Mouse (Mus musculus) urinary bladder, adult 2 months (tissue): ENCODE data around the gene Mctp1. TPM values are rescaled to one million over a fixed set of nuclear protein-coding genes. Genes with fewer than 3 reads are reported as not detected.

Experiments used
- DNase-seq: peaks from one replicate; pipeline ENCODE4 v3.0.0; 2022; ENCODE audit warnings: low spot score
- polyA plus RNA-seq: library from polyadenylated mRNA; depleted of rRNA; stranded (reverse); fragments of >200 nt; gene quantifications from 2 replicates; pipeline ENCODE4 v1.2.3, GENCODE M21; 2012

Gene Mctp1
- polyA plus RNA-seq, 1 experiment = 2.7 TPM

DNA sequence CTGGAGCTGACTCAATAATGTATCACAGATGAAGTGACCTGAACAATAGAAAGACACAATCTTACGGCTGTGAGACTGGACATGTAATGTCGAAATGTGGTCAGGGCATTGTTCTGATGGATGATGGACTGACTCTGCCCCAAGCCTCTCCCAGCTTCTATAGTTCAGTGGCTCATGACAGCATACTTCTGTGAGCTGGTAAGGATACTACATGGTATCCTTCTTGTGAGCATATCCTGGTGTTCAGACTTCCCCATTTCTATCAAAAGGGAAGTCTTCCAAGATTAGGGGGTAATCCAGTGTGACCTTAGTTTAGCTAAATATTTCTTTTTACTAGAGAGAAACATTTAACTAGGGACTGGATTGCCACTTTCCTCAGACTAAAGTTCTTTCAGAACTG, 227.2 kb downstream of the Mctp1 start:
- no peak for DNase-seq

DNA sequence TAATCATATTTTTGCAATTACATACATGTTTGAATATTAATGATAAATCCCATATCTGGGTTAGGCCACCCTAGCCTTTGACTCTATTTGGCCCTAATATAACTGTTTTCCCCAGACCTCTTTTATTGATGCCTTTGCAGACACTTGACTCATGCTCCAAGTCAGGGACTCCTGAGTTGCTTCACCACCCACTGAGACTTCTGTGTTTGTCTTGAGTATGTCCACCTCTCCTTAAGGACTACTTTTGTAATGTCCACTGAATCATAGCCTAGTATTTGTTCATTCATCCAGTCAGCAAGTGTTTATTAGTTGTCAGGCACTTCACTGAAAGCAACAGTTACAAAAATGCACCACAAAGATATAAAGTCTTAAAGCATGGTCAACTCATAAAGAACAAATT, 235.8 kb downstream of the Mctp1 start:
- DNase-seq = no peak

DNA sequence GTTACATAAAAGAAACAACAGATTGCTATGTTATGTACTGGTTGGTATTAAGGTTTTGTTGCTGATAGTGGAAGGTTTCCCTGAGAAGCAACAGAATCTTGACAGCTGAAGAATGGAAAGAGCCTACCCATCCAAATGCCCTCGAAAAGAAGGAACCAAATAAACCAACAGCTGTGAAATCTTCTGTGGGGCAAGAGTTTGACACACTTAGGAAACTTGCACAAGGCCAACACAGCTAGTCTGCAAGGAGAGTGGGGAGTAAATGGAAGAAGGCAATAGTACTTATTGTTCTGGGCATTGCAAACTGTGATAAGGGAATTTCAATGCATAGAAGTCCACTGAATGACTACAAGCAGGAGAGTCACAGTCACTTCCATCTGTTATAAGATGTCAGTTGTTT, 236.2 kb downstream of the Mctp1 start:
- DNase-seq = no peak

DNA sequence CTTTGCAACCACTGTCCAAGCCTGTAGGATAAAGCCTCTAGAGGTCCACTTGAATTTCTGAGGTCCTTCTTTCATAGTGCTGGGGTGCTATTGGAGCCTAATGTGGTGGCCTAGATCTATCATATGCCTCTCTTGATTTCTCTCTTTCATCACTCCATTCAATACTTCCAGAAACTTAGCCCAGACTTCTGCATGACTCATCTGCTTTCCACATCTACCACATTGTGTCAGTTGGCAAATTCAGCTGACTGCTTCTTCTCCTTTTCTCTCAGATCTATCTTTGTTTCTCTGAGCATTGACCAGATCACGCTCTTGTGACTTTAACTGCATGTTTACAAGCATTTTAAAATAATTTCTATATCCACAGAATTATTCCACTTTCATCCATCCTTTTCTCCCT, 249.4 kb downstream of the Mctp1 start:
- DNase-seq = no peak

DNA sequence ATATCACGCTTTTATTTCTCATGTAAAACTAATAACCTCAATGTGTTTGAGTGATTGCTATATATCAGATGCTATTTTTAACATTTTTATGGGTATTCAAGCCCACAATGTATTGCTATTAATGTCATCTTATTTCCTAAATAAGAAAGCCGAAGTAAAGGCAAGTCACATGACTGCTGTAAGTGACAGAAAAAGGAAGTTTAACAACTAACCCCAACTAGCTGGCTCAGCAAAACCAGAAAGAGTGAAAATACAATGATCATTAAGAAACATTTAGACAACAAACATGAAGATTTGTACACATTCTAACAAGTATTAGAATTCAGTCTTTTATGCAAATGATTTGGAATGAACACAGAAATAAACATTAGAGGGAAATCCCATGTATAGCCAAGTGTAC, 253.9 kb downstream of the Mctp1 start:
- no peak for DNase-seq

DNA sequence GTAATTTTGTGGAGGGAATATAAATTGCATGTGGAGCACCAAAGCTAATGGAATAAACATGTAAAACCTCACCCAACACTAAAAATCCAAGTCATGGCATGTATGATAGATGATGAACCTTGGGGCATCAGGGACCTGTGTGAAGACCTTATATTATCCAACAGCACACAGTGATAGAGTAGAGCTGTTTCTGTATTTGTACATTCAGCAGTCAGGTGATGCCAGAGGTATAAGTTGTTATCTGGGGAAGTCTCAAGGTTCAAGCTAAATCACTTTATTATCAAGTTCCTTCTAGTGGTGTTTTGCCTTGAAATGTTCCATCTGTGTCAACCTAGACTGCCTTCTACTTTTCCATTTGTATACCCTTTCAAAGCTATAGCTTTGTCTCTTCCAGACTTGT, 275.2 kb downstream of the Mctp1 start:
- no peak for DNase-seq

DNA sequence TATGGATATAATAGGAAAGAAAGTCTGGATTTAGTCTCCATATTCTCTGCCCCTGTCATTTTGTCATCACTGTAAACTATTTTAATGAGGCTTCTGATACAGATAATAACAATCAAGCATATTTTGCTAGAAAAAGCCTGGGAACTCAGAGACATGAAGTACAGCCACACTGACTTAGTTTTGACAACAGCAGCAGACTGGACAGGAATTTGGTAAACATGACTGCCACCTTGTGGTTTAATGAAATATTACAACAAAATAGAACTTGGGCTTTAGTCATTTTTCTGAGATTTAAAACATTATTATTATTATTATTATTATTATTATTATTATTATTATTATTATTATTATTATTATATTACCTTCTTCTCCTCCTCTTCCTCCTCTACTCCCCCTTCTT, 297.0 kb downstream of the Mctp1 start:
- no peak for DNase-seq

DNA sequence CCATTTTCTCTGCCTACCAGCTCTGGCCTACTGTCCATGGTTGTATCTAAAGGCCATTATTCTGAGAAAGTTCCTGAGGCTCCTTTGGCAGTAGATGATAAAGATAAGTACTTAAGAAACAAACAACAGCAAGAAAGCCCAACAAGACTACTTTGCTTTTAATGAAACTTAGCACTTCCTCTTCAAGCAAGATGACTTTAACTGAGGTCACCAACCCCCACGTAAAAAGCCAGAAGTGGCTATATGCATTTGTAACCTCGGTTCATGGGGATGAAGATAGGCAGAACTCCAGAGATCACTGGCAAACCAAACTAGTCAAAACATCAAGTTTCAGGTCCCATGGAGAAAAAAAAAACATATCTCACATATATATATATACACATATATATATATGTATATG, 305.0 kb downstream of the Mctp1 start:
- no peak for DNase-seq

DNA sequence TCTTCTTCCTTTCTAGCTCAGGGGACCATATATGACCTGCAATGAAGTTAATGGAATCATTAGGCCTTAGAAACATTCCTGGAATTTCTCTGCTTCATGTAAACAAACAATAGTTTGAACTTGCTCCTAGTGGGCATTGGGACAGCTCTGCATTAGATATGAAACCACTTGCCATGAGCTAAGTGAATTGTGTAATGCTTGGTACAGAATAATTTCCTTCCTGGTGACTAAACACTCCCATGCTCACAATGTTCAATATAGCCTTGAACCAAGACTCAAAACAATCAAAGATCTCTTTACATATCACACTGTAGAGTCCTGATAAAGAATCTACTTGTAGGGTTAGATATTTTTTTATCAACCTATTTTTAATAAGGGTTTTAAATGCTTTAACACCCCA, 305.8 kb downstream of the Mctp1 start:
- DNase-seq = no peak

DNA sequence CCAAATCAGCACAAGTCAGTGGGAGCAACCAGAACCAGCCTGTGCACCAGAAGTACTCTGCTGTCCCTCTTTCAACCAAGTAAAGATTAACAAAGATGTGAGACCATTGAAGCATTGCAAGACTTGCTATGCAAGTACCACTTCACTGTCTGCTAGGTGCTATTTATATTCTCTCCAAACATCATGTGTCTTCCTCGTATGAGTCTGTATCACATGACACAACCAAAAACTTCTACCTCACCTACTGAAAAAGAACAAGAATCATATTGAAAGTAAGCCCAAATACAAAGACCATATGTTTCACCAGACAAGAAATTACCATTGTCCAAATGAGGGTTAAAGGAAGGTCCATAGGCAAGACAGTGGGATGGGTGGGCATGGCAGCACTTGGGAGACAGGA, 306.4 kb downstream of the Mctp1 start:
- no peak for DNase-seq

DNA sequence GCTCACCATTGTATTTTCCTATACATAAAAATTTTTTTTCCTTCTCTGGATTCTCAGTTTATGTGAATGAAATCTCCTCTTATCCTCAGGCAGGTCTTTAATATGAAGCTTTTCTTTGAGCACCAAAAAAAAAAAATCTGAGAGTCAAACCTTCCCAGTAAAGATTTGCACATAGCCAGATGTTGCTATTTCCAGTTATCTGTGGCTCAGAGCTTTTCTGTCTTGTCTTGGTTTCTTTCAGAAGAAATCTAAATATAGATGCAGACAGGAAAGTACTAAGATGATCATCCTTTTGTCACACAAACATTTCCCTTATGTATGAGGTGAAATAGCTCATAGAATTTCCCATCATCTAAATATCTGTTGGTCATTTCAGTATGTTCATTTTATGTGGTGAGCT, 349.7 kb downstream of the Mctp1 start:
- DNase-seq = no peak

DNA sequence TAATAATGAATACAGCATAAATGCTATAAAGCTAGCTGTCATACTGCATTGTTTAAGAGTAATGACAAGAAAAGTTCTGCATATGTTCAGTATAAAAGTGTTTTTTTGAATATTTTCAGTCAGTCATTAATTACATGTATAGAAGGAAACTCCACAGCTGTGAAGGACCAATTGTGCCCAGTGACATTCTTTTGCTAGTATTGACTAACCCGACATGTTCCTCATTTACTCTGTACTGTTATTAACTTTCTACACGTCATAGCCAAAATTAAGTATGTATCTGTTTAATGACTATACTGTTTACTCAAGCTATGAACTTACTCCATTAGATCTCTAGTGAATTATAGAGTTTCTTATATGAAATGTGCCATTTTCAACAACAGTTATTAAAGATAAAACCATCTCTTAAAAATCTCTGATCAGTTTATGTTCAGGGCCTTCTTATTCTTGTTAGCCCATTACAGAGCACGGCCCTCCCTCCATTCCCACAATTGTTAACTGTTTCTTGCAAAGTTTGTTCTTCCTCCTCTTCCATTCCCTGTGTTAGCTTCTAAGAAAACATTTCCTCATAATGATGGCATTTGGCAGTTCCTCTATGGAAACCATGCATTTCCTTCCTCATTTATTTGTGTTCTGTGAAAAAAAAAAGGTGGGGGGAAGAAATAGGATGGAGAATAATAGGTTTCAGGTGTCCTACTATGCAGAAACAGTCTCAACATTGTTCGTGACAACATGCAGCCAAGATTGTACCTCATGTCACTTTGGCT, 366.5 kb downstream of the Mctp1 start:
- no peak for DNase-seq

DNA sequence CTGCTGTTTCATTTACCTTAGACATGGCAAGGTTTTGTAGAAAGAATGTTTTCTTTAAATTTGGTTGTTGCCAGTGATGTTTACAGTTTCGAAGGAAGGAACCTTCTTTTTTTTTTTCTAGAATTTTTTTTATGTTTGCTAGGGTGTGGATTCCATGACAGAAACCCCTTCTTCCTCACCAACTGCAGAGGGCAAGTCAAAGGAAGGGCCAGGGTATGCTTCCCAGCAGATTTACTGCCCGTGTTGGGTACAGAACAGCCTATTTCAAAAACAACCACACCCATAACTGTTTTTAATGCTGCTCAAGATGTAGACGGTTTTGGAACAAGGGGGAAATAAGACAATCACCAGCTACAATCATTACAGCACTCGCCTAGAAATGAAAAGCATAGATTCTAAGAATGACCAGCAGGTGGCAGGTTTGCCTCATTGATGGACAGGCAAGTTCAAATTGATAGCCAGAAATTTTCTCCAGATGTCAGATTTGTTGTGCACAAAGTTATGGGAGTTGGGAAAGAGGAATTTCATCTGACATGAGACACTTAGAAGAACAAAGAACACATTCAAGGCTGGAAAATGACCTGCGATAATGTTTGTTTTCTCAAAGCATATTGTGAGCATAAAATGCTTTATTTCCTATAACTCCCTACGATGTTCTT, 375.6 kb downstream of the Mctp1 start:
- no peak for DNase-seq

DNA sequence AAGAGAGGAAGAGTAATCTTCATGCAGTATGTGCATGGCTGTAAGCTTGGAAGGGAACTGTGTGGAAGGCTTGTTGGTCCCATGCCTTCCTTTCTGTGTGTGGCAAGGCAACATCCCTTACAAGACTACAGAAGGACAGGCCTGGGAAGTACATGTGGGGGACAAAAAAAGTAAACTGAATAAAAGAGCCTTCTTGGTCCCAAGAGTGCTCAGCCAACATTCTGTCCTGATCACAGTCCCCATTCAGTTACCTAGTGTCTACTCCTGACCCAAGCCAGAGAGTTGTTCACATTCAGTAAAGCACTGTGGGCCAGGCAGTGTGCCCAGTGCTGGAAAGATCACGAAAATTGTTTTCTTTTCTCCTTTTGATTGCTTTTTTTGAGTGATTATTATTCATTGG, 415.3 kb downstream of the Mctp1 start:
- DNase-seq = no peak

DNA sequence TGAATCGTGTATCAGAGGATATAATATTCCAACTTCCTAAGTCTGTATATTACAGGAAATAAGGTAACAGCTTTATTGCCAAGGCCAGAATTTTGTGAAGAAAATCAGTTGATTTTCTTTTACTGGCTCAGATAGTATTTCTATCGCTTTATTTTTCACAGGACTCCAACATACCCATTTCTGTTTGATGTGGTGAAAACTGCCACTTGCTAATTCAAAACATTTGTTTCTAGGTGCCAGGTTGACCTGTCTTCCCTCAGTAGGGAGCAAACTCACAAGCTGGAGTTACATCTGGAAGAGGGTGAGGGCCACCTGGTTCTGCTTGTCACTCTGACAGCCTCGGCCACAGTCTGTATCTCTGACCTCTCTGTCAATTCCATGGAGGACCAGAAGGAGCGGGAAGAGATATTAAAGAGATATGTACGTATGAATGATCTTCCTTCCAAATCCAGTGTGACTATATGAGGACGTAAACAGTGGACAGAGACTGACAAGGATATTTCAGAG, 416.8 kb downstream of the Mctp1 start:
- DNase-seq = no peak

DNA sequence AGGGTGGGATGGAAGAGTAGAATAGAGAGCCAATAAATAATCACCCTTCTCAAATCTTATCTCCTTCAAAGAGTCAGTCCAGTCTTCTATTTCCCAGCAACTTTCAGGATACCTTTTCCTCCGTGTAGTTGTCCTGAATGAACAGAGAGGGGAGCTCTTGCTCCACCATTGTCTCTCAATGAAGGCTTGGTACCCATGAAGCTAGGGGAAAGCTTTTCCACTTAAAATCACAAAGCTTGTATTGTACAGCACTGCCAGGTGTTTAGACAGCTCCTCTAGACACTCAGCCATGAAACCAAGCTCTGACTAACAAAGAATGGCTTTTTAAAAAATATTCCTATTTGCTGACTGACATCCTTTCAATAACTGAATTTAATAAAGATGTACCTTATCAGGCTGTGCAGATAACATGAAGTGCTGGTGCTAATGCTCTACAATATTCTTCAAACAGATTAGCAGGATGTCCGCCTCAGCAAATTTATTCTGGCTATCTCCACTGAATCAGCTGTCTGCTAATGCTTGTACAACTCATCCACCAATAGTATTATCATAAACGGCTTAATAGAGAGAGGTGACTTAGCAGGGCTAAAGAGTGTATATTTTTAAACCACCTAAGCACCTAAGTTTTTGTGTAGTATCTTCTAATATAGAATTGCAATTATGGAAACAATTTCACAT, 417.9 kb downstream of the Mctp1 start:
- DNase-seq = no peak

DNA sequence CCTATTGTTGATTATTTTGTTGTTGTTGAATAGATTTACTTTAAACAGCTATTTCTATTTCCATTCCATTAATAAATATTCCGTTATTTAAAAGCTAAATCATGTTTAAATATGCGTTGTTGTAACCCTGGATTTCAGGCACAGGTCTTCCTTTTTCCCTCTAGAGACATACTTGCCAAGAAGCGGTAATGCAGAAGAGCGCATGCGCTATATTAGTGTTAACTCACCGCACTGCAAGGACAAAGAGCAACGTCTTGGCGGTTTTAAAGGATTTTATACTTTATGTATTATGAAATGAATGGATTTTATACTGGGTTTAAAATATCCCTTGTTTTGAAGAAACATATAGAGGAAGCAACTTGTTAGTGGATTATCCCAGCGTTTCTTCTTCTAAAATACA, 418.6 kb downstream of the Mctp1 start:
- no peak for DNase-seq

DNA sequence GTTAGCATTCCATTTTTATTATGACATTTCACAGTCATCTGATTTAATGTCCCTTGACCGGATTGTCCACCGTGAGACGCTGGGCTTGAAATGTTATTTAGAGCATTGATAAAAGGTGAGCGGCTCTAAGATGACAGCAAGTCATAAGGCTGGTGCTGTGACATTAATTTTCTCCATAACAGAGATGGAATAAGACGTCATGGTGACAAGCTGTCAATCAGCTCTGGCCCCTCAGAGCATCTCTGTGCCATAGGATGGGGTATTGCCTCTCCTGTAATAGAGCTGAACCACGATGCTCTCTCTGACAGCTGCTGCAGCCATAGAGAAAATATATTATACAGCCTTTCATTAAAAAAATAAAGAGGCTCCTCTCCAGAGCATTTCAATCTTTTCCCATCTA, 419.5 kb downstream of the Mctp1 start:
- DNase-seq = no peak

DNA sequence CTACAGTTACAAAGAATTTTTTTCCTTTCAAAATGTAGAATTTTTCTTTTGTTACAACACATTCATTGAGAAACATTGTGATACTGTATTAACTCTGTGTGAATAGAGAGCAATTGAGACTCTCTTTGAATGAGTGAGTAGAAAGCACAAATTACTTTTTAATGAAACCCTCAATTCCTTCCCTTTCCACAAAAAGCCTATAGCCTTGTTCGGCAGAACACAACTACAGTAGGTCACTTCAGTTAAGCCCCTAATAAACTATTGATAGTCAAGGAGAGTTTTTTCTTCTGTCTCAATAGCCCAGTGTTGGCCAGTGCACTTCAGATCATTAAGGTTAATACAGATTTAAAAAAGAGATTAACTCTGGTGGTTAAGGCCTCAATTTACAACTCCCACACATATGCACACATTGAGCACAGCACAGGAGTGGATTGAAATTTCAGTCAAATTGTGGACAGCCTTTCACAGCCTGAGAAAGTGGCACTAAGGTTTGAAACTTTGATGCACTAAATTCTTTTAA, 424.6 kb downstream of the Mctp1 start:
- DNase-seq = no peak

DNA sequence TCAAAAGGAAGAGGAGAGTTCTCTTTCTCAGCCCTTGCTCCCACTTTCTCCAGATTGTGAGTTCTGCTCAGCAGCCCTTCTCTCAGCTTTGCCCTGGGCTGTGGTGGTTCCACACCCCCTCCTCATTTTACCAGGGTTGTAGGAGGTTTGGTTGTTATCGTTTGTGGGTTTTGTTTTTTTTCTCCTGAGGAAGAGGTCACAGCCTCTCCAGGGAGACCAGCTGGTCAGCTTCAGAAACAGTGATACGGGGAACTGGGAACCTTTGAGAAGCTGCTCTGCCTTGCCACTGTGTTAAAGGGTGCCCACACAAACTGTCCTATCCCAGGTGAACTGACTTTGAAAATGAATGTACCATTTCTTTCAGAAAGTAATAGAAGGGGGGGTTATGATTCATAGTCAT, 425.5 kb downstream of the Mctp1 start:
- no peak for DNase-seq

DNA sequence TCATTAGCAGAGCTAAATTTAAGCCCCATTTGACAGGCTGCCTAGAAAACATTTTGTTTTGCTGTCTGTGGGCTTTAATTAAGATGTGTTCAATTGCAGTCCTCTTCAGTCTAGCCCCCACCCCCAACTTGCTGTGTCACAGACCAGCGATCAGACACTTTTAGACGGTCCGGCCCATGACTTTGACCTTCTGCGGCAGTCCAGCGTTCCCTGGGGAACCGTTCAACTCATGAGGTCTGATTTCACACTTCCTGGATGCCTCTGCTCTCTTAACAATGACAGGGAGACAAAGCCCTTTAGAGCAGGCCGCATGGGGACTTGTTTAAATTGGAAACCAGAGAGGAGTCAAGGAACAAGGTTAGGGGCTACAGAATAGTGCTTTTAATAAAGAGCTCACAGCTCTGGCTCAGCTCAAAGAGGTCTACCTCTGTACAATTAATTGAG, 426.2 kb downstream of the Mctp1 start:
- no peak for DNase-seq

DNA sequence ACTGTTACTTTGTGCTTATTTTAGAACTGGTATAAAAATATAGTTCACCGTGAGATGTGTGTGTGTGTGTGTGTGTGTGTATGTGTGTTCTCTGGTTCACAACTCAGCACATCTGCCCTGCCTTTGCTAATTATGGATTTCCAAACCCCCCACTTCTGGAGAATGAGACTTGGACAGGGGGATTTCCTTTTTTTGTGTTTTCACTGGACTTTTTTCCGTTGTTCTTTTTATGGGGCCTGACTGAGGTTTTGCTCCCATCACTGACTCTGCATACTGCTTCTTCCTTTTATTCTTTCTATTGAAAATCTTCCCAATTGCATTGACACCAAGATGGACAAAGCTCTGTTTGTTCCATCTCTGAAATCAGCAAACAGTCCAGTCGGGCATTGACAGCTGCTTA, 438.7 kb downstream of the Mctp1 start:
- no peak for DNase-seq
